Mouse (Mus musculus) lung, postnatal 25 days (tissue): ENCODE data around the gene Rpl13a.

Experiments
- DNase-seq: peaks from one replicate; pipeline ENCODE4 v3.0.0; 2022; ENCODE audit warnings: low spot score

Gene Rpl13a

DNA sequence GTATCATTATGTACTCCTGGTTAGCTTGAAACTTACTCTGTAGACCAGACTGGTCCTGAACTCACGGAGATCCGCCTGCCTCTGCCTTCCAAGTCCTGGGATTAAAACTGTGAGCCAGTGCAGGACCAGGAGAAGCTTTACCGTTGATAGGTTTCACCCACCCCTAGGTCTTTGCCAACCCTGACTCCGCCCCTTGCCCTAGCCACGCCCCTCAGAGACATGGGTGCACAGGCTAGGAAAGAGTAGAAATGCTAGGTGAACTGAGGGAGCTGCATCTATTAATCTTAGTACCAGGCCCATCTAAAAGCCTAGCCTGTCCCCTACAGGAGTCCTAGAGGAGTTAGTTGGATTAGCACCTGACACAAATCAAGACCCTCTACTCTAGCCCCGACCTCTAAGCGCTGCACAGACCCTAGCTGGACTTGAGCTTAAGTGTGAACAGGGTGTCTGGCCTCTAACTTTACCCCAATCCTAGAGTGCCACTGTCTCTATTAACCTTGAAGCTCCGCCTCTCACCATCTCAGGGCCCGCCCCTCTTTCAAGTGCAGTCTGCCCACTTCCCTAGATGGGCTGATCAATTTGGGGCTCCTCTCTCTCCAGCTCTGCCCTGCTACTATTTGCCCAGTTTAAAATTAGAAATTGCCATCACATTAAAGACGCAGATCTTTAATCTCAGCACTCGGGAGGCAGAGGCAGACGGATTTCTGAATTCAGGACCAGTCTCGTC, 38.1 kb downstream of the Rpl13a start:
- DNase-seq: no peak

- DNase-seq: no peak
Measured at GRCm38 (mm10) chr7:45088597-45088996, 40.0 kb downstream of the Rpl13a start.

GRCm38 (mm10) chr7:45086084-45086483, 42.5 kb downstream of the Rpl13a start:
- DNase-seq: no peak

- DNase-seq: no peak
Measured at GRCm38 (mm10) chr7:45083300-45083890, 45.2 kb downstream of the Rpl13a start.

DNA sequence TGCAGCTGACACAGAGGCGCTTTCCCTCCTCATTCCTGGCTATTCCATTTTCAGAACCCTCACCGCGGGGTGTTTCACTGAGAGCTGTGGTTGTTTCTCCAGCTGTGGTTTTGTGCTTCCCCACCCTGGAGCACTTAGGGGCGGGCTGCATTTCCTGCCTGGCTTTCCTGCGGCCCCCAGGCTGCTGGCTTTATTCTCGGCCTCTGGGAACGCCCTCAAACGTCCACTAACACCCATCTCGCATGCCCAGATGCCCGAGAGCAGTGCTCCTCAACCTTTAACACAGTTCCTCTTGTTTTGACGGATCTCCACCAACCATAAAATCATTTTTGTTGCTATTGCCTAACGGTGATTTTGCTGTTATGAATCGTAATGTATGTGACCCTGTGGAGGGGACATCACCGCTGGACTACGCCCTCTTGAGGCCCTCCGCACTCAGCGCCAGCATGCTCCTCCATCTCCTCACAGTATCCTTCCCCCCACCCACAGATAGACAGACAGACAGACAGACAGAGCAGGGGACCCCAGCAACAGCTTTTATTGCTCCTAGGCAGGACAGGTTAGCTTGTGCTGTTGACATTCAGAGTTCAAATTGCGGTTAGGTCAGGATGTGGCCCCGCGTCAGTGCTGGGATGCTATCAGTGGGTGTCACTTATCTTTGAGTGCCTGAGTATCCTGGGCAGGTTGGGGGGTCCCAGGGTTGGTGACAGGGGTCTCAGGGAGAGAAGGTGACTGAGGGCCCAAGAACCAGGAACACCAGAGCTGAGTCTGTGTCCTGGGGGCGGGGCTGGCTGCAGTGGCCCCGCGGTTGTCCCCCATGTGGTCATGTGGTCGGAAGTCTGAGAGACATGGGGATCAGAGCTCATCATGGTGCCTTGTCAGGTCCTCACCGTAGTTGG, 45.9 kb downstream of the Rpl13a start:
- DNase-seq: peak; percentile 67

- DNase-seq: no peak
Measured at GRCm38 (mm10) chr7:45081016-45081415, 47.5 kb downstream of the Rpl13a start.

- DNase-seq: peak; percentile 92
Measured at GRCm38 (mm10) chr7:45079856-45080255, 48.7 kb downstream of the Rpl13a start.

- peak; percentile 80 for DNase-seq
Measured at GRCm38 (mm10) chr7:45078513-45078912, 50.0 kb downstream of the Rpl13a start.

DNA sequence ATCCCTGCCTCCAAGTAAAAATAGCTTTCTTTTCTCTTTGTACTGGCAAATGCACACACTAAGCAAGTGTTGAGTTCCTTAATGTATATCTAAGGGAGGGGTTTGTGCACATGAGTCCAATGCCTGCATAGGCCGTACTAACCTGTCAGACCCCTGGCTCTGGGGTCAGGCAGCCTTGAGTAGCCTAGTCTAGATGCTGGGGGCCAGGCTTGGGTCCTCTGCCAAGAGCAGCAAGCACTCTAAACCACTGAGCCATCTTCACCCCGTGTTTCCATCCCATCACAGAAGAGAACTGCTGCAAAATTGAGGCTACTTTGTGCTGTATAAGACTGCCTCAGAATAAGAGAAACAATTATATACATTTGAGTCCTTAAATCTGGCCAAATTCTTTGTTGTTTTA, 50.7 kb downstream of the Rpl13a start:
- no peak for DNase-seq

DNA sequence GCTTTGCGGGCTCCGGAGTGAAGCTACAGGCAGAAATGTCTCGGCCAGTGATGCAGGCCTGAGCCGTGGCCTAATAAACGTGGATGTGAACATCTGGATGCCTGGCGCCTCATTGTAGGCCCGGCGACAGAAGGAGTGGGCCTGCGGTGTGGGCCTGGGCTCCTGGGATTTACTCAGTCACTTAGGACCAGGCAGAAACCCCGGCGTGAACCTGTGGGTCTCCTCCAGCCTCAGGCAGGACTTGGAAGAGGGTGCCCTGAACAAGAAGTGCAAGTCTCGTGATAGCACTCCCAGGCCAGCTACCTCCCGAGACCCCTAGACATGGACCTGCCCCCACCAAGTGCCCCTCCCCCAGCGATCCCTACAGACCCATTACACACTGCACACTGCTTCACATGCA, 51.2 kb downstream of the Rpl13a start:
- DNase-seq: no peak

DNA sequence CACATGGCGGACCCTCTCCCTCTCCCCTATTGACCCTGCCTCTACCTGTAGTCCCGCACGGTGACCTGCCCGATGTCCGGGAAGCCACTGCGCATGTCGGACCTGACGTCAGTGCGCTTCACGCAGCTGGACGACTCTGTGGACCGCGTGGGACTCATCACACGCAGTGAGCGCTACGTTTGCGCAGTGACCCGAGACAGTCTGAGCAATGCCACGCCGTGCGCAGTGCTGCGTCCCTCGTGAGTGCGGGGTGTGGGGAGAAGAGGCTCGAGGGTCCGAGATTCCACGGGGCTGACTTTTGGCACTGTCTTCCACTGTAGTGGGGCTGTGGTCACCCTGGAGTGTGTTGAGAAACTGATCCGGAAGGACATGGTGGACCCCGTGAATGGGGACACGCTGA, 52.1 kb downstream of the Rpl13a start:
- DNase-seq: no peak
